Mouse (Mus musculus): ENCODE measurements around the gene Strn3. TPM values are rescaled to one million over a fixed set of nuclear protein-coding genes. Genes with fewer than 3 reads are reported as not detected.
"Not testable (repeated sequence)": the region's sequence is repeated elsewhere in the genome, so short reads cannot be mapped to it uniquely, and the experiment has no call there.

The Strn3 gene
- polyA plus RNA-seq, 1 experiment from 2014 or later = 42.1 TPM

GRCm38 (mm10) chr12:51708941-51709686 is 17.4 kb upstream of the Strn3 start:
- Histone ChIP-seq H3K4me1 (replicated peaks) (0 out of 2 replicates have a peak, but pooled peaks cover 2% of the 10 kb centered on the region), H3K36me3 (no peaks in the 10 kb centered on the region), H3K9me3 (no peaks in the 10 kb centered on the region), H3K27ac (replicated peaks) (0 out of 2 replicates have a peak overlapping the region, but pooled peaks have one; percentile 33), H3K27me3 (no peaks in the 10 kb centered on the region), H3K9ac (no peak overlapping the region), H3K4me2 (no peak overlapping the region), H3K4me3 (no peak overlapping the region)
- 74% methylated on average over 14 of the region's 14 CpGs for WGBS
- no peak for ATAC-seq (ENCODE audit: low read depth)

DNA sequence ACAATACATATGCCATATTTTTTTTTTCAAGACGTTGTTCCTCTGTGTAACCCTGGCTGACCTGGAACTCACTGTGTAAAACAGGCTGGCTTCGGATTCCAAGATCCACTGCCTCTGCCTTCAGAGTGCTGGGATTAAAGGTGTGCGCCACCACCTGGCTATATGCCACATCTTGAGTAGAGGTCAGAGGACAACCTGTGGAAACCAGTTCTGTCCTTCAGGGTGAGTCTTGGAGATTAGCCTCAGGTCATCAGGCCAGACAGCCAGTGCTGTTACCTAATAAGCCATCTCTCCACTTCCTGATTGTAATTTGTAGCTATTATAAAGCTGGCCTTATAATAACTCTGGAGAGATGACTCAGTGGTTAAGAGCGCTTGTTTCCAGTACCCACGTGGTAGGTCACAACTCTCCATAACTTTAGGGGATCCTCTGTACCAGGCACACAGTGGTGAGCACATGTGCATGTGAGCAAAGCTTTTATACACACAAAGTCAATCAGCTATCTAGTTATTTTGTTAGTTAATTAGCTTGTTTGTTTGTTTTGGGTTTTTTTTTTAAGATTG is 15.1 kb upstream of the Strn3 start:
- no peaks in the 10 kb centered on the region for H3K36me3 ChIP-seq
- H3K27me3 ChIP-seq = no peaks in the 10 kb centered on the region
- H3K4me1 ChIP-seq (replicated peaks) = peaks cover 7% of the 10 kb centered on the region; the same call in 1 of the 2 replicates
- no peak overlapping the region for H3K27ac ChIP-seq (replicated peaks)
- WGBS = 90% methylated on average over 5 of the region's 5 CpGs
- H3K9ac ChIP-seq = no peak overlapping the region
- H3K9me3 ChIP-seq = no peaks in the 10 kb centered on the region
- H3K4me2 ChIP-seq = no peak overlapping the region
- no peak overlapping the region for H3K4me3 ChIP-seq
- no peak for ATAC-seq (ENCODE audit: low read depth)

GRCm38 (mm10) chr12:51705778-51706177 is 14.1 kb upstream of the Strn3 start:
- no peak overlapping the region for H3K9ac ChIP-seq
- 81% methylated on average over 12 of the region's 12 CpGs for WGBS
- H3K36me3 ChIP-seq = no peaks in the 10 kb centered on the region
- 0 out of 2 replicates have a peak, but pooled peaks cover 3% of the 10 kb centered on the region for H3K9me3 ChIP-seq
- no peak overlapping the region for H3K4me3 ChIP-seq
- no peak overlapping the region for H3K27ac ChIP-seq (replicated peaks)
- ATAC-seq (ENCODE audit: low read depth) = no peak
- no peak overlapping the region for H3K4me2 ChIP-seq
- H3K4me1 ChIP-seq (replicated peaks) = peaks cover 7% of the 10 kb centered on the region; the same call in 1 of the 2 replicates
- no peaks in the 10 kb centered on the region for H3K27me3 ChIP-seq

- WGBS = 67% methylated on average over 7 of the region's 7 CpGs
- H3K4me1 ChIP-seq (replicated peaks) = peaks cover 7% of the 10 kb centered on the region; the same call in 1 of the 2 replicates
- no peak overlapping the region for H3K27ac ChIP-seq (replicated peaks)
- no peaks in the 10 kb centered on the region for H3K36me3 ChIP-seq
- H3K4me2 ChIP-seq = no peak overlapping the region
- no peak for ATAC-seq (ENCODE audit: low read depth)
- no peak overlapping the region for H3K4me3 ChIP-seq
- no peak overlapping the region for H3K9ac ChIP-seq
- 0 out of 2 replicates have a peak, but pooled peaks cover 3% of the 10 kb centered on the region for H3K9me3 ChIP-seq
- H3K27me3 ChIP-seq = no peaks in the 10 kb centered on the region
Observed at GRCm38 (mm10) chr12:51704572-51704971, 12.9 kb upstream of the Strn3 start.

GRCm38 (mm10) chr12:51703859-51704258 is 12.2 kb upstream of the Strn3 start:
- peaks cover 7% of the 10 kb centered on the region; the same call in 1 of the 2 replicates for H3K4me1 ChIP-seq (replicated peaks)
- 14% methylated on average over 1 of the region's 1 CpGs for WGBS
- no peak overlapping the region for H3K27ac ChIP-seq (replicated peaks)
- no peak overlapping the region for H3K4me2 ChIP-seq
- 0 out of 2 replicates have a peak overlapping the region, but pooled peaks have one; percentile 17 for H3K9ac ChIP-seq
- no peaks in the 10 kb centered on the region for H3K36me3 ChIP-seq
- ATAC-seq (ENCODE audit: low read depth) = no peak
- H3K4me3 ChIP-seq = no peak overlapping the region
- H3K9me3 ChIP-seq = 0 out of 2 replicates have a peak, but pooled peaks cover 3% of the 10 kb centered on the region
- H3K27me3 ChIP-seq = no peaks in the 10 kb centered on the region

DNA sequence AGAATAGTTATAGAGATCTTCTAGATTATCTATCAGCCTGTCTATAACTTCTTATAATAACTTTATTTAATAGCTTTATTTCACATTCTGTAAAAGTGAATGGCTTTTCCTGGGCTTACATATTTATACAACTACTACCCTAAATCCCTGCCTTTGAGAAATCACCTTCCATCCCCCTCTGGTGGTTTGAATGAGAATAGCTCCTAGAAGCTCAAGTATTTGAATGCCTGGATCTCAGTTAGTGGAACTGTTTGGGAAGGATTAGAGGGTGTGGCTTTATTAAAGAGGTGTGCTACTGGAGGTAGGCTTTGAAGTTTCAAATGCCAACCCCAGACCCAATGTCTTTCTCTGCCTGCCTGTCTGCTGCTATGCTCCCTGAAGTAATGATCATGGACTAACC is 10.0 kb upstream of the Strn3 start:
- H3K9me3 ChIP-seq = 0 out of 2 replicates have a peak, but pooled peaks cover 3% of the 10 kb centered on the region
- H3K9ac ChIP-seq = no peak overlapping the region
- H3K4me1 ChIP-seq (replicated peaks) = peaks cover 7% of the 10 kb centered on the region; the same call in 1 of the 2 replicates
- no peak overlapping the region for H3K4me3 ChIP-seq
- H3K27me3 ChIP-seq = no peaks in the 10 kb centered on the region
- no peak overlapping the region for H3K4me2 ChIP-seq
- no peaks in the 10 kb centered on the region for H3K36me3 ChIP-seq
- H3K27ac ChIP-seq (replicated peaks) = no peak overlapping the region
- ATAC-seq (ENCODE audit: low read depth) = no peak

GRCm38 (mm10) chr12:51699623-51700393 is 8.1 kb upstream of the Strn3 start:
- ATAC-seq (ENCODE audit: low read depth) = no peak
- no peak overlapping the region for H3K9ac ChIP-seq
- no peak overlapping the region for H3K27ac ChIP-seq (replicated peaks)
- H3K36me3 ChIP-seq = no peaks in the 10 kb centered on the region
- no peak overlapping the region for H3K4me2 ChIP-seq
- 61% methylated on average over 8 of the region's 8 CpGs for WGBS
- H3K4me1 ChIP-seq (replicated peaks) = peaks cover 7% of the 10 kb centered on the region; the same call in 1 of the 2 replicates
- H3K27me3 ChIP-seq = no peaks in the 10 kb centered on the region
- 0 out of 2 replicates have a peak, but pooled peaks cover 3% of the 10 kb centered on the region for H3K9me3 ChIP-seq
- no peak overlapping the region for H3K4me3 ChIP-seq

DNA sequence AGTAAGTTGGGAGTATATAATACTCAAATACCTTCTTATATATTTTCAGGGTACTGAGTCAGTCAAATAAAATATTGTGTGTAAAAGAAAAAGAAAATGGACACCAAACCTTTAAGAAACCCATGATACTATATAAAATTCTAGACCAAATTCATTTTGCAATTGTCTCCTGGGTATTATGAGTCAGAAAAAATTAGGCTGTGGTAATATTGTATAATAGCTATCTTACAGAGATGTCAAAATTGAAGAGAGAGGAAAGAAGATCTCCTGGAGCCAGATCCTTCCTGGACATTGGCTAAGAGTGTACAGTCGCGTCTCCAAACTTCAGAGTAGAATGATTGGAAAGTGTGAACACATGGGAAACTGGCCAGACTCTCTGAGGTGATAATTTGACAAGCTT is 4.5 kb upstream of the Strn3 start:
- Histone ChIP-seq H3K27me3 (no peaks in the 10 kb centered on the region), H3K4me3 (no peak overlapping the region), H3K9ac (no peak overlapping the region), H3K27ac (replicated peaks) (no peak overlapping the region), H3K36me3 (no peaks in the 10 kb centered on the region), H3K4me2 (no peak overlapping the region), H3K4me1 (replicated peaks) (peaks cover 4% of the 10 kb centered on the region; the same call in 1 of the 2 replicates), H3K9me3 (no peaks in the 10 kb centered on the region)
- no peak for ATAC-seq (ENCODE audit: low read depth)
- WGBS = 96% methylated on average over 2 of the region's 2 CpGs

- Histone ChIP-seq H3K27me3 (no peaks in the 10 kb centered on the region), H3K9ac (no peak overlapping the region), H3K27ac (replicated peaks) (no peak overlapping the region), H3K4me1 (replicated peaks) (peaks cover 4% of the 10 kb centered on the region), H3K36me3 (no peaks in the 10 kb centered on the region), H3K4me2 (no peak overlapping the region), H3K4me3 (no peak overlapping the region), H3K9me3 (no peaks in the 10 kb centered on the region)
- ATAC-seq (ENCODE audit: low read depth) = no peak
- 95% methylated on average over 1 of the region's 1 CpGs for WGBS
Observed at GRCm38 (mm10) chr12:51694966-51695365, 3.3 kb upstream of the Strn3 start.

- Histone ChIP-seq H3K4me2 (no peak overlapping the region), H3K4me3 (no peak overlapping the region), H3K4me1 (replicated peaks) (peaks cover 12% of the 10 kb centered on the region), H3K36me3 (no peaks in the 10 kb centered on the region), H3K9ac (no peak overlapping the region), H3K27ac (replicated peaks) (no peak overlapping the region), H3K9me3 (no peaks in the 10 kb centered on the region), H3K27me3 (no peaks in the 10 kb centered on the region)
- ATAC-seq (ENCODE audit: low read depth) = no peak
Observed at GRCm38 (mm10) chr12:51694096-51694495, 2.4 kb upstream of the Strn3 start.

DNA sequence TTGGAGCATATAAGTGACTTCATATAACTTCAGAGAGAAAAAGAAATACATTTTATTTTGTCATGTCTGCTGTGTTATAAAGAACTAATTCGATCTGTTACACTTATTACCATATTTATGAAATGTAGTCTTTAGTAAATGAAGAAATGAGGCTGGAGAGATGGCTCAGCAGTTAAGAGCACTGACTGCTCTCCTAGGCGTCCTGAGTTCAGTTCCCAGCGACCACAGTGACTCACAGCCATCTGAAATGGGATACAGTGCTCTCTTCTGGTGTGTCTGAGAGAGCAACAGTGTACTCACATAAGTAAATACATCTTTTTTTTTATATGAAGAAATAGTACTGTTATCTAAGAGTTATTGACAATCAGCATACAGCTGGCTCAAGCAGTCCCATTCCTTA is 1.7 kb upstream of the Strn3 start:
- peaks cover 19% of the 10 kb centered on the region for H3K4me1 ChIP-seq (replicated peaks)
- no peak overlapping the region for H3K9ac ChIP-seq
- WGBS = 78% methylated on average over 3 of the region's 3 CpGs
- no peak overlapping the region for H3K4me3 ChIP-seq
- no peak for ATAC-seq (ENCODE audit: low read depth)
- no peaks in the 10 kb centered on the region for H3K9me3 ChIP-seq
- H3K4me2 ChIP-seq = no peak overlapping the region
- H3K27ac ChIP-seq (replicated peaks) = no peak overlapping the region
- H3K36me3 ChIP-seq = no peaks in the 10 kb centered on the region
- no peaks in the 10 kb centered on the region for H3K27me3 ChIP-seq

- WGBS = 85% methylated on average over 10 of the region's 10 CpGs
- peak overlapping the region; percentile 98; the same call in 1 of the 2 replicates for H3K4me3 ChIP-seq
Observed at GRCm38 (mm10) chr12:51692870-51693269, 1.2 kb upstream of the Strn3 start.

More at GRCm38 (mm10) chr12:51692870-51693269, 1.2 kb upstream of the Strn3 start:
- not testable (repeated sequence) for H3K9ac ChIP-seq; H3K27ac ChIP-seq (replicated peaks); H3K9me3 ChIP-seq; ATAC-seq (ENCODE audit: low read depth); H3K36me3 ChIP-seq; H3K27me3 ChIP-seq
- peaks cover 23% of the 10 kb centered on the region for H3K4me1 ChIP-seq (replicated peaks)
- H3K4me2 ChIP-seq = peak overlapping the region; percentile 60

Measured in neural tube, embryonic 13.5 days (tissue).